Mouse (Mus musculus) cortical plate, adult 2 months (tissue): ENCODE measurements at regions not wholly inside any gene's neighbourhood (a gene's known extent, or its start where the extent isn't known, plus 50 kb on each side); places are given as distances from the start of the nearest gene placed in this dataset.

ENCODE experiments used
- CTCF ChIP-seq: fragments of 200-500 bp; IDR thresholded peaks from 2 replicates; pipeline ENCODE4 v1.5.1; 2011; ENCODE audit warnings: mild to moderate bottlenecking, control low read depth, low read length; ENCODE audit not compliant: insufficient read depth; ENCODE audit errors: extremely low read depth
- POLR2A ChIP-seq: fragments of 200-500 bp; IDR thresholded peaks from 2 replicates; pipeline ENCODE4 v1.6.1; 2011; ENCODE audit warnings: mild to moderate bottlenecking, low read length, control low read depth; ENCODE audit not compliant: insufficient read depth; ENCODE audit errors: extremely low read depth

DNA sequence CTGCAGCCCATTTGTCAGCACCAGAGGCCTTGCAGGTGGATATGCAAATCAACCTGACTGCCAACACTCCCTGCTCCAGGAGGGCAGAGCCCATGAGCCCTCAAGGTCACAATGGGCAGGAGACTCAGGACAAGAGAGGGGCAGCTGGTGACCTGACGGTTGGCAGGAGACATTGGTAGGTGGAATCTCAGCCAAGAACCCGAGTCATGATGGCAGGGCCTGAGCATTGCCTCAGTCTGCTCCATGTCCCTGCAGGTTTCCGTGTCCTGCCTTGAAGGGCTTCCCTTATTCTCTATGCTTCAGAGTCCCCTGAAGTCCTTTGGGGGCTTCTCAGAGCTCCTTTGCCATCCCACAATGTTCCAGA, 51.7 kb upstream of the Sulf2 start:
- no peak for TF ChIP-seq POLR2A
- no peak for TF ChIP-seq CTCF
